Mouse (Mus musculus): Measurements from ENCODE around the gene Mier3. TPM values are rescaled to one million over a fixed set of nuclear protein-coding genes. Genes with fewer than 3 reads are reported as not detected.

Gene Mier3
- total and polyA plus RNA-seq, 3 experiments: 3.3 to 14.6 (median 13.1) TPM

DNA sequence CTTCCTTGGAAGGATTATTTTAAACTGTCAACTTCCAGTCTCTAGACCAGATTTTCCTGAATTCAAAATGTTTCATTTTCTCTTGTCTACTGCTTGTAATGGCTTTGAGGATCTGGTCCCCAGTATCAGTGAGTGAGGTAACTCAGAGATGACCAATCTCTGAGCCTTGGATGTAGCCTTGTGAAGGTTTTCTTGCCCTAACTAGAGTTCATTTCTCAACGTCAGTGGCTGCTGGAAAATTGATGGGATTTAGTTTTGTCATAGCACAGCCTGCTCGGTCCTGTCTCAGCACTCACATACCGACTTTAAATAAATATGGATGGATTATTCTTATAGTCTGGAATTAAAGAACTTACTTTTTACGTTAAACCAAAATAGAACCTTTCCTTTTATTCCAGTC, 29.8 kb downstream of the Mier3 start:
- intact Hi-C loops (cut with DNase I): no loop called here
- DNase-seq: no peak
- H3K79me2 ChIP-seq (replicated peaks; ENCODE audit: control insufficient read depth, insufficient read depth, low read length): no peaks in the 10 kb centered on the region
- TF ChIP-seq CTCF (IDR thresholded peaks at IDR 0.05) (no peak), POLR2A (IDR thresholded peaks at IDR 0.05; ENCODE audit: insufficient read depth, low read depth, low read length) (no peak), EP300 (IDR thresholded peaks at IDR 0.05; ENCODE audit: insufficient read depth, low read depth, low read length) (no peak)
- no peak overlapping the region for H3K27ac ChIP-seq
- H3K36me3 ChIP-seq (ENCODE audit: control insufficient read depth, insufficient read depth, low read length): no peaks in the 10 kb centered on the region; the same call in 1 of the 2 replicates
- 89% methylated on average over 4 of the region's 4 CpGs for WGBS
- H3K4me1 ChIP-seq (ENCODE audit: control insufficient read depth, insufficient read depth, low read length): no peaks in the 10 kb centered on the region
- H3K9ac ChIP-seq (ENCODE audit: low read depth, low read length): no peak overlapping the region
- no peak overlapping the region for H3K4me3 ChIP-seq
- H3K27me3 ChIP-seq (ENCODE audit: control insufficient read depth, insufficient read depth, low read length): no peaks in the 10 kb centered on the region

- TF ChIP-seq POLR2A (IDR thresholded peaks at IDR 0.05; ENCODE audit: insufficient read depth, low read depth, low read length) (no peak), EP300 (IDR thresholded peaks at IDR 0.05; ENCODE audit: insufficient read depth, low read depth, low read length) (no peak), CTCF (IDR thresholded peaks at IDR 0.05) (no peak)
- intact Hi-C loops (cut with DNase I): loop anchor here (5.0 kb wide), 1 partner anchor 32 kb away; no protein-coding TSS in a partner anchor
- Histone ChIP-seq H3K27me3 (ENCODE audit: control insufficient read depth, insufficient read depth, low read length) (no peaks in the 10 kb centered on the region), H3K4me3 (no peak overlapping the region), H3K36me3 (ENCODE audit: control insufficient read depth, insufficient read depth, low read length) (no peaks in the 10 kb centered on the region), H3K4me1 (ENCODE audit: control insufficient read depth, insufficient read depth, low read length) (no peaks in the 10 kb centered on the region), H3K9ac (ENCODE audit: low read depth, low read length) (no peak overlapping the region), H3K27ac (no peak overlapping the region), H3K79me2 (replicated peaks; ENCODE audit: control insufficient read depth, insufficient read depth, low read length) (no peaks in the 10 kb centered on the region)
- WGBS: 39% methylated on average over 9 of the region's 9 CpGs
- no peak for DNase-seq
Measured at GRCm38 (mm10) chr13:111719726-111720125, 38.9 kb downstream of the Mier3 start.

DNA sequence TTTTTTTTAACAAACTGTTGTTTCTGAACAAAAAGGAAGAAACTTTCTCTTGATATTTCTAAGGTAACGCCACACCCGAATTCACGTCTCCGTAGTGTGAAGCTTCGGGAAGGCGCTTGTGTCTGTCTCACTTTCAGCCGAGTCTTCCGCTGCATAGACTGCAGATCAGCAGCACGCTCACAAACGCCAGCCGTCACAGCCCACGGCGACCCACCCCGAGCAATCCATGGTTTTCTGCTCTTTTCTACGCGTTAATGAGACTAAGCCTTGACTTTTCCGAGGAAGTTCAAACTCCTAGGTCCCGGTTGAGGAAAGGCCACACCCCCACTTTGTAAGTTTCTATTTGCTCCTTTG, 44.0 kb downstream of the Mier3 start:
- H3K79me2 ChIP-seq (replicated peaks; ENCODE audit: control insufficient read depth, insufficient read depth, low read length): no peaks in the 10 kb centered on the region
- H3K9ac ChIP-seq (ENCODE audit: low read depth, low read length): peak overlapping the region; percentile 17
- peak overlapping the region; percentile 51 for H3K27ac ChIP-seq
- no peaks in the 10 kb centered on the region for H3K4me1 ChIP-seq (ENCODE audit: control insufficient read depth, insufficient read depth, low read length)
- TF ChIP-seq CTCF (IDR thresholded peaks at IDR 0.05): no peak
- no peak for TF ChIP-seq POLR2A (IDR thresholded peaks at IDR 0.05; ENCODE audit: insufficient read depth, low read depth, low read length)
- TF ChIP-seq EP300 (IDR thresholded peaks at IDR 0.05; ENCODE audit: insufficient read depth, low read depth, low read length): no peak
- no peaks in the 10 kb centered on the region for H3K27me3 ChIP-seq (ENCODE audit: control insufficient read depth, insufficient read depth, low read length)
- DNase-seq: no peak
- peak overlapping the region; percentile 69 for H3K4me3 ChIP-seq
- under 1% methylated on average over 18 of the region's 18 CpGs for WGBS
- H3K36me3 ChIP-seq (ENCODE audit: control insufficient read depth, insufficient read depth, low read length): no peaks in the 10 kb centered on the region
- intact Hi-C loops (cut with DNase I): loop anchor here (2.0 to 5.0 kb wide), 2 partner anchors 37 to 234 kb away; partner anchors contain the start of gene Gpbp1

GRCm38 (mm10) chr13:111725165-111726077, 44.6 kb downstream of the Mier3 start:
- H3K79me2 ChIP-seq (replicated peaks; ENCODE audit: control insufficient read depth, insufficient read depth, low read length): no peaks in the 10 kb centered on the region
- intact Hi-C loops (cut with DNase I): loop anchor here (2.0 kb wide), 2 partner anchors 15 to 235 kb away; partner anchors contain the start of gene Gpbp1

DNA sequence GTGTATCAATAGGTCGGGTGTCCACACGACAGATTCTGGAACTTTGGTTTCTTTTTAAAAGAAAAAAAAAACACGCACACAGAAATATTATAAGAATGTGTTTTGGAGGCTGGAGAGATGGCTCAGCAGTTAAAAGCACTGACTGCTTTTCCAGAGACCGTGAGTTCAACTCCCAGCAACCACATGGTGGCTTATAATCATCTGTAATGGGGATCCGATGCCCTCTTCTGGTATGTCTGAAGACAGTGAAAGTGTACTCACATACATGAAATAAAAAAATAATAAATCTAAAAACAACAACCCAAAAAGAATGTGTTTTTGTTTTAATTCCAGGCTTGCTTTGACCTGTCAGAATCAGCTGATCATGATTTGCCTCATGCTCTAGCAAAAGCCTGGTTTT, 46.1 kb downstream of the Mier3 start:
- Histone ChIP-seq H3K27ac (no peak overlapping the region), H3K4me1 (ENCODE audit: control insufficient read depth, insufficient read depth, low read length) (no peaks in the 10 kb centered on the region), H3K4me3 (no peak overlapping the region), H3K36me3 (ENCODE audit: control insufficient read depth, insufficient read depth, low read length) (no peaks in the 10 kb centered on the region), H3K27me3 (ENCODE audit: control insufficient read depth, insufficient read depth, low read length) (no peaks in the 10 kb centered on the region), H3K9ac (ENCODE audit: low read depth, low read length) (no peak overlapping the region), H3K79me2 (replicated peaks; ENCODE audit: control insufficient read depth, insufficient read depth, low read length) (no peaks in the 10 kb centered on the region)
- no peak for TF ChIP-seq CTCF (IDR thresholded peaks at IDR 0.05)
- no peak for TF ChIP-seq EP300 (IDR thresholded peaks at IDR 0.05; ENCODE audit: insufficient read depth, low read depth, low read length)
- TF ChIP-seq POLR2A (IDR thresholded peaks at IDR 0.05; ENCODE audit: insufficient read depth, low read depth, low read length): no peak
- 97% methylated on average over 5 of the region's 5 CpGs for WGBS
- intact Hi-C loops (cut with DNase I): loop anchor here (2.0 kb wide), 1 partner anchor 14 kb away; no protein-coding TSS in a partner anchor
- DNase-seq: no peak

More at GRCm38 (mm10) chr13:111725165-111726077, 44.6 kb downstream of the Mier3 start:
- Histone ChIP-seq H3K4me3 (peak overlapping the region; percentile 69), H3K27ac (peak overlapping the region; percentile 81), H3K36me3 (ENCODE audit: control insufficient read depth, insufficient read depth, low read length) (no peaks in the 10 kb centered on the region), H3K9ac (ENCODE audit: low read depth, low read length) (peak overlapping the region; percentile 86), H3K4me1 (ENCODE audit: control insufficient read depth, insufficient read depth, low read length) (no peaks in the 10 kb centered on the region), H3K27me3 (ENCODE audit: control insufficient read depth, insufficient read depth, low read length) (no peaks in the 10 kb centered on the region)
- under 1% methylated on average over 65 of the region's 65 CpGs for WGBS
- peak; percentile 98 to 99 for DNase-seq
- TF ChIP-seq EP300 (IDR thresholded peaks at IDR 0.05; ENCODE audit: insufficient read depth, low read depth, low read length): peak; percentile 68
- no peak for TF ChIP-seq CTCF (IDR thresholded peaks at IDR 0.05)
- peak; percentile 86 for TF ChIP-seq POLR2A (IDR thresholded peaks at IDR 0.05; ENCODE audit: insufficient read depth, low read depth, low read length)

Measured in heart, adult 2 months (tissue).